Mouse (Mus musculus): ENCODE measurements around the gene Ceacam19. TPM values are rescaled to one million over a fixed set of nuclear protein-coding genes. Genes with fewer than 3 reads are reported as not detected.

Gene Ceacam19
- polyA plus RNA-seq, 1 experiment from 2014 or later = 1.2 TPM

DNA sequence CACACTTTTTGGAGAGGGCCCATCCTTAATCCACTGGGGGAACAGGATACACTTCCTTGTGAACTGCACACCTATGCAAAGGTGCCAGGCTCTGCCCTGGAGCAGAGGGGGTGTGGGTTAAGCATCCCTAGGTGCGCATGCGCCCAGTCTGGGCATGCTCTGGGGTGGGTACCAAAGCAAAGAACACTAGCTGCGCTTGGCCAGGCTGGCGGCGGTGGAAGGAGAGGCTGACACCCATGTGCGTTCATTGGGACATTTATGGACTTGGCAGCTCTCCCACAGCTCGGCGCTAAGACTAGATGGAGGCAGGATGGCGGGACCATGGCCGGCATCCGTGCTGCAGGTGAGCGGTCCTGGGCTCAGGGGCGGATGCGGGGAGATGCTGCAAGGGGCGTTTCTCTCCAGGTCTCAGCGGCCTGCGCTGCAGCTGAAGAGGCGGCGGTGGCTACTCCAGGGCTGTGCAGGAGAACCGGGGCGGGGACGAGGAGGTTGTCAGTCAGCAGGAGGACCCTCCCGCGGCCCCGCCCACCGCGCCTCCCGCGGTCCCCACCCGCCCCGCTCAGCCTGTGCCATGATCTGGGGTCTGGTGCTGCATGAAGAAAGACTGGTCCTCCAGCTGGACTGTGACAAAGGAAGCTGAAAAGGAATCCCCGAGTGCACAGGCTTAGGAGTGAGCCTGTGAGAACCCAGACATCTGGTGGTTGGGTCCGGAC lies 35.8 kb downstream of the Ceacam19 start, which contains the start of gene Gm19345:
TSS of gene Gm19345 (plus strand) at position 146 of the 713 bp plus-strand sequence.
- Histone ChIP-seq H3K9me3 (ENCODE audit: control insufficient read depth, low read length) (no peaks in the 10 kb centered on the region), H3K4me3 (ENCODE audit: low read depth, low read length) (peak within 1 kb of the TSS; percentile 28), H3K27me3 (replicated peaks; ENCODE audit: control insufficient read depth, insufficient read depth, low read length) (peaks cover 11% of the 10 kb centered on the region), H3K4me2 (ENCODE audit: low read depth, low read length) (peak within 1 kb of the TSS; percentile 55), H3K4me1 (ENCODE audit: control insufficient read depth, insufficient read depth, low read length) (no peaks in the 10 kb centered on the region), H3K27ac (replicated peaks; ENCODE audit: low read depth, low read length) (no peak within 1 kb of the TSS), H3K36me3 (ENCODE audit: control insufficient read depth, insufficient read depth, low read length) (no peaks in the 10 kb centered on the region), H3K9ac (ENCODE audit: low read depth, low read length) (peak within 1 kb of the TSS; percentile 25; the same call in 1 of the 2 replicates)
- DNase-seq (ENCODE audit: low spot score) = peak; percentile 53
- peak; percentile 74 for ATAC-seq (ENCODE audit: low read depth)
- 6% methylated on average over 32 of the region's 33 CpGs for WGBS

DNA sequence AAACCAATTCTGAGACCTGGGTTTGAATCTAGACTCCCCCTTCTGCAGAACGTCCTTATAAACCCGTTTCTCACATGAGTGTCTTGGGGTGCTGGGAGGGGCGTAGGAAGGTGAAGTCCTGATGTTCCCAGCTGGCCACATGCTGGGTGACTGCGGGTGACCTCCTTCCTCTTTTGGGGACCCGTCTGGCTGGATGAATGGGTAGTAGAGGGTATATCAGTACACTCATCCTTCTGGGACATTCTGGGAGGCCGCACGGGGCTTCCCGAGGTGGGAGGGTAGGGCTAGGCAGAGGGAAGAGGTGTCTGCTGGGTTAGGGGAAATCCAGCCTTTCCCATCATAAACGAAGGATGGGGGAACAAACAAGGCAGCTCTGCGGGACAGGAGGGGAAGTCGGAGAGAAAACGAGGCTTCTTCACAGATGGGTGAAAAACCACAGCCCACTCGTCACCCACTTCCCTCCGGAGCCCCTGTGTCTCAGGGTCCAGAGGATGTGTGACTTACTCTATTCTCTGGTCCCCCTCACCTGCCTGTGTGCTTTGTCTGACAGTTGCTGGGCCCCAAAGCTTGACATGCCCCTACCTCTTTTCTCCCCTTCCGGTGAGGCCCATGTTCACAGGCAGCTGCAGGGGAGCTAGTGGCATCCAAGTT lies 43.1 kb downstream of the Ceacam19 start:
- 67% methylated on average over 15 of the region's 15 CpGs for WGBS
- H3K9me3 ChIP-seq (ENCODE audit: control insufficient read depth, low read length) = no peaks in the 10 kb centered on the region
- ATAC-seq (ENCODE audit: low read depth) = no peak
- H3K27ac ChIP-seq (replicated peaks; ENCODE audit: low read depth, low read length) = no peak overlapping the region
- H3K36me3 ChIP-seq (ENCODE audit: control insufficient read depth, insufficient read depth, low read length) = no peaks in the 10 kb centered on the region
- no peak overlapping the region for H3K9ac ChIP-seq (ENCODE audit: low read depth, low read length)
- H3K4me1 ChIP-seq (ENCODE audit: control insufficient read depth, insufficient read depth, low read length) = no peaks in the 10 kb centered on the region
- no peak overlapping the region for H3K4me2 ChIP-seq (ENCODE audit: low read depth, low read length)
- no peak overlapping the region for H3K4me3 ChIP-seq (ENCODE audit: low read depth, low read length)
- peaks cover 17% of the 10 kb centered on the region for H3K27me3 ChIP-seq (replicated peaks; ENCODE audit: control insufficient read depth, insufficient read depth, low read length)
- DNase-seq (ENCODE audit: low spot score) = no peak

DNA sequence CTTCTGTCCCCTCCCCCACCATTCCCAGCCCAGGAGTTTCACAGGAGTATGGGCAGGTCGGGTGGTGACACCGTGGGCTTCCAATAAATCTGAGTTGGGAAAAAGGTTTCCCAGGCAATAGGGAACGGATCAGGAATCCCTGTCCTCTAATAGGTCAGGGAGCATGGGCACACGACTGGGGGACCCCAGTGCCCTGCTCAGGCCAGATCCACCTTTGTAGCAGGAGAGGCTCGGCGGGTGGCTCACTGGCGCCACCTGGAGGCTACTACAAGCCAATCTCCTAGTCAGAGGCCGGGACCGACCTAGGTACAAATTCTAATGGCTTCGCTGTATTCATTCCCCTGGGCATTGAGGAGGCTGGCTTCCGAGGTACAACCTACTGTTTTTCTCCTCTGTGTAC lies 44.2 kb downstream of the Ceacam19 start:
- no peak overlapping the region for H3K4me2 ChIP-seq (ENCODE audit: low read depth, low read length)
- H3K9ac ChIP-seq (ENCODE audit: low read depth, low read length) = no peak overlapping the region
- peak; percentile 64 for DNase-seq (ENCODE audit: low spot score)
- H3K36me3 ChIP-seq (ENCODE audit: control insufficient read depth, insufficient read depth, low read length) = no peaks in the 10 kb centered on the region
- H3K27ac ChIP-seq (replicated peaks; ENCODE audit: low read depth, low read length) = no peak overlapping the region
- no peaks in the 10 kb centered on the region for H3K9me3 ChIP-seq (ENCODE audit: control insufficient read depth, low read length)
- no peaks in the 10 kb centered on the region for H3K4me1 ChIP-seq (ENCODE audit: control insufficient read depth, insufficient read depth, low read length)
- H3K27me3 ChIP-seq (replicated peaks; ENCODE audit: control insufficient read depth, insufficient read depth, low read length) = peaks cover 17% of the 10 kb centered on the region
- 2% methylated on average over 11 of the region's 11 CpGs for WGBS
- no peak for ATAC-seq (ENCODE audit: low read depth)
- no peak overlapping the region for H3K4me3 ChIP-seq (ENCODE audit: low read depth, low read length)

DNA sequence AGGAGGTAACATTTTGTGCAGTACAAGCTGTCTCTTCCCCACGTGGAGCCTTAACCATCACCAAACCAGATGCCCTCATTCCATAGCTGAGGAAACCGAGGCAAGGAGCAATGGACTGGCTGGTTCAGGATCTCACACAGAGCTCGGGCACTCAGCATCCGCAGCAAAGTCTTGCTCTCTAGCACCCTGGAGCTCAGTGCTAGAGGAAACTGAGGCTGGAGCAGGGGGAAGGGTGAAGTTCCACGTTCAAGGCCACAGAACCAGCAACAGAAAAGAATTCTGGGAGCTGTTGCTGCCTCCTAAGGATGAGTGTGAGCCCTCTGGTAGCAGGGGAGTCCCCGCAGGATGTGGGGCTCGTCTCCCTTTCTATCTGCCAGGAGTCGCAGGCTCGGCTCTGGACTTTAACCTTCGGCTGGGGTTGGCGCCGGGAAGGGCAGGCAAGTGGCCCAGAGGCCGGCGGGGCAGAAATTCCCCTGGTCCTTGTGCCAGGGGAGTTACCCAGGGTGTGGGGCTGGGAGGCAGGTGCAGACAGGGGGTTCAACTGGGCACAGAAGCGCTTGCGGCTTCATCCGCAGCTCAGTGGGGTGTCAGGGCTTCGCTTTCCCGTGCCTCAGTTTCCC lies 44.8 kb downstream of the Ceacam19 start:
- H3K4me3 ChIP-seq (ENCODE audit: low read depth, low read length) = no peak overlapping the region
- peaks cover 13% of the 10 kb centered on the region for H3K27me3 ChIP-seq (replicated peaks; ENCODE audit: control insufficient read depth, insufficient read depth, low read length)
- 30% methylated on average over 19 of the region's 19 CpGs for WGBS
- no peaks in the 10 kb centered on the region for H3K4me1 ChIP-seq (ENCODE audit: control insufficient read depth, insufficient read depth, low read length)
- no peak overlapping the region for H3K27ac ChIP-seq (replicated peaks; ENCODE audit: low read depth, low read length)
- DNase-seq (ENCODE audit: low spot score) = no peak
- H3K36me3 ChIP-seq (ENCODE audit: control insufficient read depth, insufficient read depth, low read length) = no peaks in the 10 kb centered on the region
- no peak for ATAC-seq (ENCODE audit: low read depth)
- no peaks in the 10 kb centered on the region for H3K9me3 ChIP-seq (ENCODE audit: control insufficient read depth, low read length)
- H3K9ac ChIP-seq (ENCODE audit: low read depth, low read length) = no peak overlapping the region
- no peak overlapping the region for H3K4me2 ChIP-seq (ENCODE audit: low read depth, low read length)

DNA sequence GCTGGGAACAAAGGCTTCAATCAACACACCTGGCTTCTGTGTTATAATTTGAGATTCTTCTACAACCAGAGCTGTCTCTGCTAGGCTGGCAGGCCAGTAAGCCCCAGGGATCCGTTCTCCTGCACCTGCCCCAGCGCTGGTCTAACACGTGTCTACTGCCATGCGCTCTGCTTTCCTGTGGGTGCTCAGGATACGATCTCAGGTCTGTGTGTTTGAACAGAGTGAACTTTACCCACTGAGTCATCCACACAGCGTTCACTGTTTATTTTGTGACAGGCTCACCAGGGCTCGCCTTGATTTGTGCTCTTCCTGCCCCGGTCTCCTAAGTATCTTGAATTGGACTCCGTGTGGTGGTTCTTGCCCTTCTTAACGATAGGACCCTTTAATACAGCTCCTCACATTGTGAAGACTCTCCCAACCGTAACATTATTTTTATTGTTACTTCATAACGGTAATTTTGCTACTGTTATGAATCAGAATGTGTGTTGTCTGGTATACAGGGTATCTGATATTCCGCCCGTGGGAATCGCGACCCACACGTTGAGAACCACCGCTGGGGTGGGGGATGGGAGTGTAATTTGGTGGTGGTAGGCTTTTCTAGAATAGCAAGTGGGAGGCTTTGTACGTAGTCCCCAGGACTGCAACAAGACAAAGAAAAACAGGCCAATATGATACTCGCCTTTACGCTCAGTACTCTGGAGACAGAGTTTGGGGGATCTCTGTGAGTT lies 45.9 kb downstream of the Ceacam19 start:
- H3K9me3 ChIP-seq (ENCODE audit: control insufficient read depth, low read length) = no peaks in the 10 kb centered on the region
- no peak overlapping the region for H3K9ac ChIP-seq (ENCODE audit: low read depth, low read length)
- DNase-seq (ENCODE audit: low spot score) = no peak
- no peak overlapping the region for H3K4me3 ChIP-seq (ENCODE audit: low read depth, low read length)
- no peak for ATAC-seq (ENCODE audit: low read depth)
- H3K36me3 ChIP-seq (ENCODE audit: control insufficient read depth, insufficient read depth, low read length) = no peaks in the 10 kb centered on the region
- no peaks in the 10 kb centered on the region for H3K4me1 ChIP-seq (ENCODE audit: control insufficient read depth, insufficient read depth, low read length)
- 83% methylated on average over 21 of the region's 21 CpGs for WGBS
- no peak overlapping the region for H3K27ac ChIP-seq (replicated peaks; ENCODE audit: low read depth, low read length)
- H3K27me3 ChIP-seq (replicated peaks; ENCODE audit: control insufficient read depth, insufficient read depth, low read length) = peaks cover 12% of the 10 kb centered on the region
- no peak overlapping the region for H3K4me2 ChIP-seq (ENCODE audit: low read depth, low read length)

DNA sequence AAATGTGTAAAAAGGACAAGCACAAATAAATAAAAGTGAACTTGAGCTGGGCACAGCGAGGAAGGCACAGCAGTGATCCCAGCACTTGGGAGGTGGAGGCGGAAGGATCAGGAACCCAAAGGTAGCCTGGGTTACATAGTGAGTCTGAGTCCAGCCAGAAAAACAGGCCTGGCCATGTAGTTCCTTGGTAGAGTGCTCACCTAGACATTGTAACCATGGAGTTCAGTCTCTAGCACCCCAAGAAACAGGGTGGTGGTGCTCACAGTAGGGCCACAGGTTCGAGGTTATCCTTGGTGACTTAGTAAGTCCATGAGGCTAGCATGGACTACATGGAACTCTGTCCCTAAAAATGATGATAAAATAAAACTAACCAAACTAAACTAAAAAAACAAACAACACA lies 46.8 kb downstream of the Ceacam19 start:
- no peaks in the 10 kb centered on the region for H3K4me1 ChIP-seq (ENCODE audit: control insufficient read depth, insufficient read depth, low read length)
- H3K27ac ChIP-seq (replicated peaks; ENCODE audit: low read depth, low read length) = no peak overlapping the region
- no peaks in the 10 kb centered on the region for H3K9me3 ChIP-seq (ENCODE audit: control insufficient read depth, low read length)
- WGBS = 80% methylated on average over 3 of the region's 3 CpGs
- DNase-seq (ENCODE audit: low spot score) (no peak), ATAC-seq (ENCODE audit: low read depth) (no peak)
- H3K36me3 ChIP-seq (ENCODE audit: control insufficient read depth, insufficient read depth, low read length) = no peaks in the 10 kb centered on the region
- no peak overlapping the region for H3K4me2 ChIP-seq (ENCODE audit: low read depth, low read length)
- no peak overlapping the region for H3K9ac ChIP-seq (ENCODE audit: low read depth, low read length)
- no peak overlapping the region for H3K4me3 ChIP-seq (ENCODE audit: low read depth, low read length)
- peaks cover 12% of the 10 kb centered on the region for H3K27me3 ChIP-seq (replicated peaks; ENCODE audit: control insufficient read depth, insufficient read depth, low read length)

DNA sequence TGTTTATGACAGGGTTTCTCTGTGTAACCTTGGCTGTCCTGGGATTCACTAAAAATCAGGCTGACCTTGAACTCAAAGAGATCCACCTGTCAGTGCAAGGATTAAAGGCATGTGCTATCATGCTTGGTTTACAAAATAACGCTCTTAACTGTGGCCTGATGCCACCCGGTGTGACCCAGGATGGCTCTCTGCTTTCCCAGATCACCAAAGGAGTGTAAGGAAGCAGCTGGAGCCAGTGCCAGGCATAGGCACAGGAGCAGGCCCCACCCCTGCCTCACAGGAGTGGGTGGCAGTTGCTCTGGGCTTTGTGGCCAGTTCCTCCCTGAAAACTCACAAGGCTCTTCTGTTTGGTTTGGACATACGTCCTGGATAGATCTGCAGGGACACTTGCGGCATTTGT lies 47.4 kb downstream of the Ceacam19 start:
- ATAC-seq (ENCODE audit: low read depth) = no peak
- H3K9me3 ChIP-seq (ENCODE audit: control insufficient read depth, low read length) = no peaks in the 10 kb centered on the region
- peaks cover 12% of the 10 kb centered on the region for H3K27me3 ChIP-seq (replicated peaks; ENCODE audit: control insufficient read depth, insufficient read depth, low read length)
- no peak overlapping the region for H3K27ac ChIP-seq (replicated peaks; ENCODE audit: low read depth, low read length)
- no peaks in the 10 kb centered on the region for H3K36me3 ChIP-seq (ENCODE audit: control insufficient read depth, insufficient read depth, low read length)
- no peak for DNase-seq (ENCODE audit: low spot score)
- no peak overlapping the region for H3K4me2 ChIP-seq (ENCODE audit: low read depth, low read length)
- no peaks in the 10 kb centered on the region for H3K4me1 ChIP-seq (ENCODE audit: control insufficient read depth, insufficient read depth, low read length)
- no peak overlapping the region for H3K4me3 ChIP-seq (ENCODE audit: low read depth, low read length)
- 72% methylated on average over 4 of the region's 4 CpGs for WGBS
- no peak overlapping the region for H3K9ac ChIP-seq (ENCODE audit: low read depth, low read length)

DNA sequence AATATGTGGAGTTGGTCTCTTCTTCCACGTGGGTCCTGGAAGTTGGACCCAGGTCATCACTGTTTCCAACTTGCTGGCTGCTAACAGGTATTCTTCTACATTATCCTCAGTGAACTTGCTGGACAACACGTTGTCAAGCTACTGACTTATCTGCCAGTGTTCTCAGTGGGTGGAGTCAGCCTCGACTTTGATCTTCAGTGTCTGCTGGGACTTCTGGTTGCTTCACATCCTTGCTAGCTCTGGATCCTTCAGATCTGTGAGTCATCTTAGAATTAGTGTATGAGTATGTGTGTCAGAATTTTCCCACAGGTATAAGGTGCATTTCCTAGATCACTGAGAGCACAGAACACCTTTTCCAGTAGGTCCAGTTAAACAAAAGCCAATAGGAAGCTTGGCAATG lies 50.9 kb downstream of the Ceacam19 start:
- Histone ChIP-seq H3K4me2 (ENCODE audit: low read depth, low read length) (no peak overlapping the region), H3K4me3 (ENCODE audit: low read depth, low read length) (no peak overlapping the region), H3K9ac (ENCODE audit: low read depth, low read length) (no peak overlapping the region), H3K4me1 (ENCODE audit: control insufficient read depth, insufficient read depth, low read length) (no peaks in the 10 kb centered on the region), H3K9me3 (ENCODE audit: control insufficient read depth, low read length) (no peaks in the 10 kb centered on the region), H3K36me3 (ENCODE audit: control insufficient read depth, insufficient read depth, low read length) (no peaks in the 10 kb centered on the region), H3K27ac (replicated peaks; ENCODE audit: low read depth, low read length) (no peak overlapping the region), H3K27me3 (replicated peaks; ENCODE audit: control insufficient read depth, insufficient read depth, low read length) (no peaks in the 10 kb centered on the region)
- ATAC-seq (ENCODE audit: low read depth) (no peak), DNase-seq (ENCODE audit: low spot score) (no peak)
- WGBS = 60% methylated on average over 3 of the region's 3 CpGs
